Mouse (Mus musculus): ENCODE data around the gene Rtf2. TPM values are rescaled to one million over a fixed set of nuclear protein-coding genes. Genes with fewer than 3 reads are reported as not detected.
A peak's percentile ranks its signal among the peaks of the same experiment; 100 is the strongest.

Rtf2 gene
- polyA plus RNA-seq (2014; fragmentation: Nextera tagmentation; extraction: Ambion mirVana): 69.7 and 73.6 TPM in 2 replicates

DNA sequence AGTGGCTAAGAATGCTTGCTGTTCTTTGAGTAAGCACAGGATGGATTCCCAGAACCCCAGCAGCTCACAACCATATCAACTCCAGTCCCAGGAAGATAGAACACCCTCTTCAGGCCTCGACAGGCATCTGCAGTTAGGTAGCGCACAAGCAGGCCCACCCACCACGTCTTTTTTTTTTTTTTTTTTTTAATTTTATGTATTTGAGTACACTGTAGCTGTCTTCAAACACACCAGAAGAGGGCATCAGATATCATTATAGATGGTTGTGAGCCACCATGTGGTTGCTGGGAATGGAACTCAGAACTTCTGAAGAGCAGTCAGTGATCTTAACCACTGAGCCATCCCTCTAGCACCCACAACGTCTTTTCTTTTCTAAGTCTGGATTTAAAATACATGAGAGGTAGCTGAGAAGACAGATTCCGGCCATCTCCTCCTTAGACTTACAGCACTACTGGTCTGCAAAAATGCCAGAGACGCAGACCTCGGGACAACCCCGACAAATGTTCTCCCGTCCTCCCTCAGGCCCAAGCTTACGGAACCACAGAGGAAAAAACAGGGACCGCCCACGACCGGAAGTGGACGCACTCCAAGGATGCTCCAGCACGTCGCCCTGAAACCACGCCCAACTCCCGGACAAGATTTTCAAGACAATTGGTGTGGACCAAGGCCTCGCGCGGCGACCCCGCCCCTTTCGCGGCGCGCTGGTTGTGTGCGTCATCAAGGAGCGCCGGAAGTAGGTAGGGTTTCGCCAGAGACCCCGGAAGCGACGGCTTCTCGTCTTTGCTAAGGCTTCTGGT is at the start of gene Rtf2:
Rtf2 (plus strand) TSS at position 714 of the 797 bp plus-strand sequence.
- Histone ChIP-seq H3K27ac (ENCODE audit: low read depth) (peak within 1 kb of the TSS; percentile 76), H3K36me3 (ENCODE audit: insufficient read depth) (peaks cover 3% of the 10 kb centered on the region; the same call in 1 of the 2 replicates), H3K9me3 (ENCODE audit: low read depth, low read length) (no peaks in the 10 kb centered on the region), H3K4me1 (ENCODE audit: insufficient read depth) (no peaks in the 10 kb centered on the region), H3K9ac (peak within 1 kb of the TSS; percentile 55), H3K4me2 (peak within 1 kb of the TSS; percentile 87), H3K4me3 (ENCODE audit: low read depth, low read length) (peak within 1 kb of the TSS; percentile 78), H3K27me3 (ENCODE audit: insufficient read depth, low read length) (no peaks in the 10 kb centered on the region)
- TF ChIP-seq CTCF (IDR thresholded peaks at IDR 0.05; ENCODE audit: low read depth): 0 out of 2 replicates have a peak, but pooled peaks have one; percentile 1
- peak; percentile 99 for DNase-seq
- ATAC-seq (ENCODE audit: insufficient read depth): peak; percentile 96
- WGBS: 1% methylated on average over 35 of the region's 35 CpGs

DNA sequence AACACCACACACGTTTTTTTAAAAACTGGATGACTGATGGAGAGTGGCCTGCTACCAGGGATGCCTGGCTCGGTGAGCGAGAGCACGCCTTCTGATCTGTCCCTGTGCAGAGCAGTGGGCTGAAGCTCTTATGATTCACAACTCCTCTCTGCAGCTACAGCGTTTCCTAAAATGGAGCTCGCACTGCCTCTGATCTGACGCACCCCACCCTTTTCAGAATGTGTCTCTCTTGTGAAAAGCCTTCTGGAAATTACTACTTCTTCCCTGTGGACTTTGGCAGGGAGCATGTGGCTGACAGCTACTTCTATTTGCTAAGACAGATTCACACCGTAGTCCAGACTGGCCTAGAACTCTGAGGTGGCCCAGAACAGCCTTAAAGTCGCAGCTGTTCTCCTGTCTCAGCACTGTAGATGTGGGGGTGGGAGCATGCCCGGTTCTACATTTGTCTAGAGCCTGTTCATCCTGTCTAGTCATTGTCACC is 48.3 kb upstream of the Rtf2 start:
- H3K4me2 ChIP-seq: no peak overlapping the region
- no peaks in the 10 kb centered on the region for H3K27me3 ChIP-seq (ENCODE audit: insufficient read depth, low read length)
- no peak overlapping the region for H3K4me3 ChIP-seq (ENCODE audit: low read depth, low read length)
- no peak for TF ChIP-seq CTCF (IDR thresholded peaks at IDR 0.05; ENCODE audit: low read depth)
- DNase-seq (no peak), ATAC-seq (ENCODE audit: insufficient read depth) (no peak)
- no peaks in the 10 kb centered on the region for H3K9me3 ChIP-seq (ENCODE audit: low read depth, low read length)
- H3K4me1 ChIP-seq (ENCODE audit: insufficient read depth): peaks cover 4% of the 10 kb centered on the region; the same call in 1 of the 2 replicates
- 52% methylated on average over 10 of the region's 10 CpGs for WGBS
- no peaks in the 10 kb centered on the region for H3K36me3 ChIP-seq (ENCODE audit: insufficient read depth)
- H3K9ac ChIP-seq: no peak overlapping the region
- H3K27ac ChIP-seq (ENCODE audit: low read depth): peak overlapping the region; percentile 16; the same call in 1 of the 2 replicates

DNA sequence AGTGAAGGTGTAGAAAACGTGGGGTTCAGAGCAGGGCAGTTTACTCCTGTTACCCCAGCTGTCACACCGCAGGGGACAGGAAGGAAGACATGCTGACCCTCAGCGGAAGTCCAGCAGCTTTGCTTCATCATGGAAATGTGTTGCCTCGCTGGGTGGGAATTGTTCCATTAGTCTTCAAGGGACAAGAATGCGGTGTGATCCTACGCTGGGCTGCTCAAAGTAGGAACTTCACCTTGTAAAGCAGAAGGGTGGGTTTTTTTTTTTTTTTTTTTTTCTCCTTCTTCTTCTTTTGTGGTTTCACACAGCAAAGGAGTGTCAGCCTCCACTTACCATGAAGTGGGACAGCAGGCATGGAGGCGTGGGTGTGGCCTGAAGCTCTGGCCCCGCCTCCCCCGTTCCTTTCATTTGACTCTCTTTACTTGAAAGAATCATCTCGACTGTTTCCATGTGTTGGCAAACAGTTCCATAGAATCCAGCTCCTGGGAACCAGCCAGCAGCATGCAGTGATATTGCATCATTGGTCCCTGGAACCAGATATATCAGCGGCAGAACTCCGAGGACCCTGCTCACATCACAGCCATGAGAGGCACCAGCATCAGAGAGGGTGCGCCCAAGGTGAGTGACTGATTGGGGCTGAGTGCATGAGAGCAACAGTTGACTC is 46.8 kb upstream of the Rtf2 start, which contains the start of gene Cass4:
Cass4 (plus strand) TSS at position 404 of the 661 bp plus-strand sequence.
- Histone ChIP-seq H3K27me3 (ENCODE audit: insufficient read depth, low read length) (no peaks in the 10 kb centered on the region), H3K9ac (no peak within 1 kb of the TSS), H3K4me1 (ENCODE audit: insufficient read depth) (peaks cover 4% of the 10 kb centered on the region; the same call in 1 of the 2 replicates), H3K36me3 (ENCODE audit: insufficient read depth) (no peaks in the 10 kb centered on the region), H3K27ac (ENCODE audit: low read depth) (no peak within 1 kb of the TSS), H3K9me3 (ENCODE audit: low read depth, low read length) (no peaks in the 10 kb centered on the region), H3K4me3 (ENCODE audit: low read depth, low read length) (no peak within 1 kb of the TSS), H3K4me2 (peak within 1 kb of the TSS; percentile 14)
- no peak for TF ChIP-seq CTCF (IDR thresholded peaks at IDR 0.05; ENCODE audit: low read depth)
- DNase-seq: peak; percentile 87
- 19% methylated on average over 13 of the region's 13 CpGs for WGBS
- peak; percentile 57 for ATAC-seq (ENCODE audit: insufficient read depth)

DNA sequence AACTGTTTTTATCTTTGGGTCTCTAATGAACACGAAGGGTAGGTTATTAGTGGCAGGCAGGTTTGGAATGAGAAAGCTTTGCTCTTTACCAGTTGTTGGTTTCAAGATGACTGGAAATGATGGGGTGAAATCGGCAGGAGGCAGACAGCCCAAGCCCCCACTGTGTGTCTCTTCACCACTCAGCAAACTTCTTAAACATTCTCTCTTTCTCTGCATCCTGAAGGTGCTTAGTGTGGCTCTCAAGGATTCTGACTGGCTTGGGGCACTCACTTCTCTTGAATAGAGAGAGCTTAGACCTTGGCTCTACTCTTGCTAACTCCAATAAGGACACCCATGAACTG is 46.3 kb upstream of the Rtf2 start:
- ATAC-seq (ENCODE audit: insufficient read depth): no peak
- H3K4me2 ChIP-seq: peak overlapping the region; percentile 14

GRCm38 (mm10) chr2:172394671-172395070 is 45.7 kb upstream of the Rtf2 start:
- Histone ChIP-seq H3K4me3 (ENCODE audit: low read depth, low read length) (no peak overlapping the region), H3K4me1 (ENCODE audit: insufficient read depth) (peaks cover 4% of the 10 kb centered on the region; the same call in 1 of the 2 replicates), H3K9ac (no peak overlapping the region), H3K36me3 (ENCODE audit: insufficient read depth) (no peaks in the 10 kb centered on the region), H3K27me3 (ENCODE audit: insufficient read depth, low read length) (no peaks in the 10 kb centered on the region), H3K4me2 (peak overlapping the region; percentile 5; the same call in 1 of the 2 replicates), H3K27ac (ENCODE audit: low read depth) (no peak overlapping the region), H3K9me3 (ENCODE audit: low read depth, low read length) (no peaks in the 10 kb centered on the region)
- WGBS: 64% methylated on average over 4 of the region's 4 CpGs
- TF ChIP-seq CTCF (IDR thresholded peaks at IDR 0.05; ENCODE audit: low read depth): no peak
- no peak for DNase-seq
- ATAC-seq (ENCODE audit: insufficient read depth): no peak

More for the DNA sequence above, 46.3 kb upstream of the Rtf2 start:
- H3K9ac ChIP-seq: no peak overlapping the region
- H3K9me3 ChIP-seq (ENCODE audit: low read depth, low read length): no peaks in the 10 kb centered on the region
- H3K4me1 ChIP-seq (ENCODE audit: insufficient read depth): peaks cover 4% of the 10 kb centered on the region; the same call in 1 of the 2 replicates
- no peak overlapping the region for H3K27ac ChIP-seq (ENCODE audit: low read depth)
- H3K4me3 ChIP-seq (ENCODE audit: low read depth, low read length): no peak overlapping the region
- TF ChIP-seq CTCF (IDR thresholded peaks at IDR 0.05; ENCODE audit: low read depth): no peak
- 58% methylated on average over 2 of the region's 2 CpGs for WGBS
- DNase-seq: no peak
- H3K36me3 ChIP-seq (ENCODE audit: insufficient read depth): no peaks in the 10 kb centered on the region
- no peaks in the 10 kb centered on the region for H3K27me3 ChIP-seq (ENCODE audit: insufficient read depth, low read length)

GRCm38 (mm10) chr2:172395961-172396360 is 44.4 kb upstream of the Rtf2 start:
- DNase-seq (peak; percentile 38), ATAC-seq (ENCODE audit: insufficient read depth) (peak; percentile 18; the same call in 1 of the 2 replicates)
- H3K27ac ChIP-seq (ENCODE audit: low read depth): no peak overlapping the region
- peaks cover 4% of the 10 kb centered on the region; the same call in 1 of the 2 replicates for H3K4me1 ChIP-seq (ENCODE audit: insufficient read depth)
- TF ChIP-seq CTCF (IDR thresholded peaks at IDR 0.05; ENCODE audit: low read depth): no peak
- 38% methylated on average over 9 of the region's 9 CpGs for WGBS
- H3K4me3 ChIP-seq (ENCODE audit: low read depth, low read length): no peak overlapping the region
- no peak overlapping the region for H3K9ac ChIP-seq
- no peak overlapping the region for H3K4me2 ChIP-seq
- H3K9me3 ChIP-seq (ENCODE audit: low read depth, low read length): no peaks in the 10 kb centered on the region
- no peaks in the 10 kb centered on the region for H3K27me3 ChIP-seq (ENCODE audit: insufficient read depth, low read length)
- no peaks in the 10 kb centered on the region for H3K36me3 ChIP-seq (ENCODE audit: insufficient read depth)

Measured in lung, embryonic 14.5 days (tissue).